Mouse (Mus musculus) neural tube, embryonic 14.5 days (tissue): ENCODE data around the gene Bok. TPM values are rescaled to one million over a fixed set of nuclear protein-coding genes. Genes with fewer than 3 reads are reported as not detected.

Experiments
- ATAC-seq: fragments of 200-750 bp; cut with Nextera tagmentation; 2 replicates; pipeline ENCODE4 v1.8.0; 2017; ENCODE audit warnings: low read depth, mild to moderate bottlenecking, moderate TSS enrichment, moderate library complexity
- H3K27ac ChIP-seq: fragments of 300-500 bp; sonication (generic); 2 replicates; pipeline ENCODE4 v1.5.1; 2014; ENCODE audit warnings: low read depth, mild to moderate bottlenecking, control low read depth, low read length, moderate library complexity, mixed read lengths
- H3K27me3 ChIP-seq: fragments of 300-500 bp; sonication (generic); 2 replicates; pipeline ENCODE4 v1.6.1; 2014; ENCODE audit warnings: low read length; ENCODE audit not compliant: control insufficient read depth, insufficient read depth
- H3K36me3 ChIP-seq: fragments of 300-500 bp; sonication (generic); 2 replicates; pipeline ENCODE4 v1.6.1; 2014; ENCODE audit warnings: low read length, mixed read lengths; ENCODE audit not compliant: control insufficient read depth, insufficient read depth
- H3K4me1 ChIP-seq: fragments of 300-500 bp; sonication (generic); 2 replicates; pipeline ENCODE4 v1.6.1; 2014; ENCODE audit warnings: low read length; ENCODE audit not compliant: control insufficient read depth, insufficient read depth
- H3K4me2 ChIP-seq: fragments of 300-500 bp; sonication (generic); 2 replicates; pipeline ENCODE4 v1.6.1; 2014; ENCODE audit warnings: mild to moderate bottlenecking, low read depth, low read length, control low read depth
- H3K4me3 ChIP-seq: fragments of 300-500 bp; sonication (generic); 2 replicates; pipeline ENCODE4 v1.5.1; 2014; ENCODE audit warnings: low read depth, low read length, control low read depth, mixed read lengths
- H3K9ac ChIP-seq: fragments of 300-500 bp; sonication (generic); replicated peaks from 2 replicates; pipeline ENCODE4 v1.6.1; 2014; ENCODE audit warnings: low read depth, mild to moderate bottlenecking, control low read depth, low read length, mixed read lengths
- H3K9me3 ChIP-seq: fragments of 300-500 bp; sonication (generic); 2 replicates; pipeline ENCODE4 v1.6.1; 2016; ENCODE audit warnings: low read length; ENCODE audit not compliant: control insufficient read depth
- WGBS: fragments of 180-500 bp; shearing (Covaris S2); extraction: QIAGEN DNeasy Blood & Tissue Kit; methylation state at CpG from one replicate; pipeline ENCODE4 v1.1.7; 2014; 5-methylcytosine and 5-hydroxymethylcytosine counted together
- polyA plus RNA-seq: library from polyadenylated mRNA; unstranded; fragments of >200 nt; fragmentation: Nextera tagmentation; extraction: Ambion mirVana; gene quantifications from 2 replicates; pipeline ENCODE4 v1.2.1, GENCODE M21; 2014

Gene Bok
- polyA plus RNA-seq, 1 experiment from 2014 or later = 82.7 TPM

GRCm38 (mm10) chr1:93686245-93686960, 943 bp downstream of the Bok start:
- Histone ChIP-seq H3K27ac (peak overlapping the region; percentile 72), H3K27me3 (no peaks in the 10 kb centered on the region), H3K9ac (peak overlapping the region; percentile 67), H3K4me3 (peak overlapping the region; percentile 56), H3K36me3 (no peaks in the 10 kb centered on the region), H3K4me1 (0 out of 2 replicates have a peak, but pooled peaks cover 5% of the 10 kb centered on the region), H3K4me2 (peak overlapping the region; percentile 76), H3K9me3 (no peaks in the 10 kb centered on the region)
- peak; percentile 92 for ATAC-seq
- under 1% methylated on average over 46 of the region's 51 CpGs for WGBS

GRCm38 (mm10) chr1:93686961-93687320, 1.5 kb downstream of the Bok start:
- no peaks in the 10 kb centered on the region for H3K36me3 ChIP-seq
- H3K27me3 ChIP-seq = no peaks in the 10 kb centered on the region
- 23% methylated on average over 3 of the region's 3 CpGs for WGBS
- peak overlapping the region; percentile 56 for H3K4me3 ChIP-seq
- no peaks in the 10 kb centered on the region for H3K9me3 ChIP-seq
- peak overlapping the region; percentile 67 for H3K9ac ChIP-seq
- 0 out of 2 replicates have a peak, but pooled peaks cover 5% of the 10 kb centered on the region for H3K4me1 ChIP-seq
- peak overlapping the region; percentile 72 for H3K27ac ChIP-seq
- H3K4me2 ChIP-seq = peak overlapping the region; percentile 76
- ATAC-seq = no peak

GRCm38 (mm10) chr1:93688154-93688553, 2.7 kb downstream of the Bok start:
- no peak for ATAC-seq
- no peak overlapping the region for H3K9ac ChIP-seq
- H3K27me3 ChIP-seq = no peaks in the 10 kb centered on the region
- no peak overlapping the region for H3K27ac ChIP-seq
- no peaks in the 10 kb centered on the region for H3K36me3 ChIP-seq
- no peak overlapping the region for H3K4me3 ChIP-seq
- H3K4me1 ChIP-seq = 0 out of 2 replicates have a peak, but pooled peaks cover 5% of the 10 kb centered on the region
- no peak overlapping the region for H3K4me2 ChIP-seq
- 78% methylated on average over 8 of the region's 8 CpGs for WGBS
- no peaks in the 10 kb centered on the region for H3K9me3 ChIP-seq

GRCm38 (mm10) chr1:93689901-93690496, 4.5 kb downstream of the Bok start:
- Histone ChIP-seq H3K9me3 (no peaks in the 10 kb centered on the region), H3K27ac (no peak overlapping the region), H3K4me3 (no peak overlapping the region), H3K9ac (no peak overlapping the region), H3K4me2 (no peak overlapping the region), H3K4me1 (0 out of 2 replicates have a peak, but pooled peaks cover 5% of the 10 kb centered on the region), H3K36me3 (no peaks in the 10 kb centered on the region), H3K27me3 (no peaks in the 10 kb centered on the region)
- ATAC-seq = no peak
- 86% methylated on average over 7 of the region's 7 CpGs for WGBS

- no peaks in the 10 kb centered on the region for H3K27me3 ChIP-seq
- H3K4me1 ChIP-seq = 0 out of 2 replicates have a peak, but pooled peaks cover 5% of the 10 kb centered on the region
- no peak overlapping the region for H3K9ac ChIP-seq
- no peak overlapping the region for H3K4me3 ChIP-seq
- H3K9me3 ChIP-seq = no peaks in the 10 kb centered on the region
- 91% methylated on average over 8 of the region's 8 CpGs for WGBS
- H3K36me3 ChIP-seq = no peaks in the 10 kb centered on the region
- no peak overlapping the region for H3K4me2 ChIP-seq
- no peak for ATAC-seq
- no peak overlapping the region for H3K27ac ChIP-seq
Observed at GRCm38 (mm10) chr1:93691106-93691505, 5.6 kb downstream of the Bok start.

- no peaks in the 10 kb centered on the region for H3K9me3 ChIP-seq
- no peak overlapping the region for H3K4me3 ChIP-seq
- 0 out of 2 replicates have a peak, but pooled peaks cover 5% of the 10 kb centered on the region for H3K4me1 ChIP-seq
- no peak overlapping the region for H3K4me2 ChIP-seq
- ATAC-seq = no peak
- no peak overlapping the region for H3K9ac ChIP-seq
- H3K36me3 ChIP-seq = no peaks in the 10 kb centered on the region
- 72% methylated on average over 10 of the region's 10 CpGs for WGBS
- H3K27ac ChIP-seq = no peak overlapping the region
- H3K27me3 ChIP-seq = no peaks in the 10 kb centered on the region
Observed at GRCm38 (mm10) chr1:93691786-93692357, 6.4 kb downstream of the Bok start.

- H3K36me3 ChIP-seq = no peaks in the 10 kb centered on the region
- 97% methylated on average over 9 of the region's 9 CpGs for WGBS
- no peak overlapping the region for H3K9ac ChIP-seq
- no peak overlapping the region for H3K4me2 ChIP-seq
- H3K27me3 ChIP-seq = no peaks in the 10 kb centered on the region
- H3K4me3 ChIP-seq = no peak overlapping the region
- ATAC-seq = no peak
- no peak overlapping the region for H3K27ac ChIP-seq
- 0 out of 2 replicates have a peak, but pooled peaks cover 2% of the 10 kb centered on the region for H3K4me1 ChIP-seq
- no peaks in the 10 kb centered on the region for H3K9me3 ChIP-seq
Observed at GRCm38 (mm10) chr1:93692773-93693172, 7.3 kb downstream of the Bok start.

GRCm38 (mm10) chr1:93693502-93693901, 8.0 kb downstream of the Bok start:
- Histone ChIP-seq H3K9me3 (no peaks in the 10 kb centered on the region), H3K27ac (no peak overlapping the region), H3K27me3 (no peaks in the 10 kb centered on the region), H3K9ac (no peak overlapping the region), H3K4me3 (no peak overlapping the region), H3K4me1 (no peaks in the 10 kb centered on the region), H3K4me2 (no peak overlapping the region), H3K36me3 (no peaks in the 10 kb centered on the region)
- WGBS = 88% methylated on average over 3 of the region's 3 CpGs
- no peak for ATAC-seq

GRCm38 (mm10) chr1:93693943-93694342, 8.5 kb downstream of the Bok start:
- ATAC-seq = no peak
- H3K4me2 ChIP-seq = no peak overlapping the region
- no peaks in the 10 kb centered on the region for H3K36me3 ChIP-seq
- no peaks in the 10 kb centered on the region for H3K4me1 ChIP-seq
- H3K4me3 ChIP-seq = no peak overlapping the region
- no peaks in the 10 kb centered on the region for H3K9me3 ChIP-seq
- H3K27ac ChIP-seq = no peak overlapping the region
- H3K27me3 ChIP-seq = no peaks in the 10 kb centered on the region
- 97% methylated on average over 9 of the region's 10 CpGs for WGBS
- H3K9ac ChIP-seq = no peak overlapping the region
